Mouse (Mus musculus) T-helper 1 cell (primary cell): ENCODE results near the gene Ipcef1.

Experiments used
- in situ Hi-C: fragments of 300-600 bp; cut with MboI, MseI; formaldehyde crosslinking; loops from one replicate; pipeline ENCODE4 v1.15.1; 2025; ENCODE audit warnings: high pct_unique_total_duplicates

Ipcef1 gene

GRCm38 (mm10) chr10:6978733-6979132, 73.5 kb downstream of the Ipcef1 start:
- in situ Hi-C loops = no loop called here

- in situ Hi-C loops = no loop called here
Observed at GRCm38 (mm10) chr10:6977843-6978242, 74.4 kb downstream of the Ipcef1 start.

GRCm38 (mm10) chr10:6968334-6968733, 83.9 kb downstream of the Ipcef1 start:
- in situ Hi-C loops = loop anchor here (10.0 kb wide), 1 partner anchor 1536 kb away; no protein-coding TSS in a partner anchor

- in situ Hi-C loops = loop anchor here (10.0 kb wide), 1 partner anchor 1537 kb away; no protein-coding TSS in a partner anchor
Observed at GRCm38 (mm10) chr10:6967588-6968242, 84.6 kb downstream of the Ipcef1 start.

GRCm38 (mm10) chr10:6958791-6959190, 93.5 kb downstream of the Ipcef1 start:
- in situ Hi-C loops = no loop called here

DNA sequence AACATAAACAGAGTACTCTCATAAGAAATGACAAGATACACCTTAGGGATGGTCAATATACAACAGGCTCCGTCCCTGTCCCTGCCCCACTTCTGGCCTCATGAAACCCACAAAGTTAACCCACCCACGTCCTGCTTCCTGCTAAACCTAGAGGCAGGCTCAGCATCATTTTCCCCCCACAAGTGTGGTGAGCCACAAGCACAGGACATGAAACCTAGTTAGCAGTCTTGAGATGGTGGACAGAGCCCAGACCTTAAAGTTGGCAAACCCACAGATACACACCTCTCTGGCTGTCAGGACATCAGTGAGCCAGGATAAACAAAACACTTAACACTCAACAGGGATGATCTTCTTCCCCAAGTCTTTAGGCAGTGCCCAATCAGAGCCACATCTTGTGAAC, 95.9 kb downstream of the Ipcef1 start:
- in situ Hi-C loops = no loop called here

DNA sequence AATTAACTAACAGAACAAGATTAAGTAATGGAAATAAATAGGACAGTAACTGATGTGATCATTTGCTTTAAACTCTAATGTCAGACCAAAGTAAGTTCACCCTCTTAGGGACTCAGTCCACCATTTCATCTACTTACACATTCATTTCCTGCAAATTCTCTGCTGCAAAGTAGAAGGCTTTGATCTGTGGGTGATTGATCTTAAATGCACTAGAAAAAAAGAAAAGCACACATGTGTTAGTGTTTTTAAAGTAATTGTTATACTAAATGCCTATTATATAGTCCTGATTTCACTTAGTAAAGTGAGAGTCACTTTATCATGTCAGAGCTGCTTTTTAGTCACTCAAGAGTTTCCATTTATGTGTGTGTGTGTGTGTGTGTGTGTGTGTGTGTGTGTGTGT, 97.7 kb downstream of the Ipcef1 start:
- in situ Hi-C loops = no loop called here

GRCm38 (mm10) chr10:6953115-6953514, 99.2 kb downstream of the Ipcef1 start:
- in situ Hi-C loops = no loop called here

DNA sequence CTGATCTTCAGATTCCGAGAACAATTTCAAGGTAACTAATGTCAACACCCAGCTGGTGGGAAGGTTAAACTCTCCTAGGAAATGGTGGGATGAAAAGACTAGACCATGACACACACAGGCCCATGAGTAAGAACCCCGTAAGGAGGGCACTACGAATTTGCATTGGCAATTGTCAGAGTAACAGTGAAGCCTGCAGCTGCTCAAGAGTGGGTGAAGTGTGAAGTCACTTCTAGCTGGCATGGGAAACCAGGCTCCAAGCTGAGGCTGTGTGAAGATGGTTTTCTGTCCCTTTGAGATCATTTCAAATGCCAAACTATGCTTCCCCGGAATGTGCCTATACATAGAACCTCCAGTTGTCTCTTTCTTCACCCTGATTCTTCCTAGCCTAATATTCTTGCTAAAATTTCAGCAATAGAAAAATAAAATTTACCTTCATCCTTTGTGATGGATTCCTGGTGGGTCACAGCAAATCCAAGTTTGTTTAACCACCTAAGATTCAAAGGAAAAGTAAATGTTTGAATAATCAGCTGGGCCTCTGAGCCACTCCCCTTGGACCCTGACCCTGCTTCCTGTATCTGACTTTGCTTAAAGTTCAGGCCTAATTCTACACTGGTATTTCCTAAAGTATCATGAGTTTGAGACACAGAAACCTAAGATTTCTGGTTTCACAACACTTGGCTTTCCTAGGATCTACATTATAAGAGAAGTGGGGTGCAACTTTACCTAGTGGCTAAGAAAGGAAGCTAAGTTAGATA, 115.4 kb downstream of the Ipcef1 start:
- in situ Hi-C loops = no loop called here

GRCm38 (mm10) chr10:6934776-6935175, 117.5 kb downstream of the Ipcef1 start:
- in situ Hi-C loops = no loop called here

DNA sequence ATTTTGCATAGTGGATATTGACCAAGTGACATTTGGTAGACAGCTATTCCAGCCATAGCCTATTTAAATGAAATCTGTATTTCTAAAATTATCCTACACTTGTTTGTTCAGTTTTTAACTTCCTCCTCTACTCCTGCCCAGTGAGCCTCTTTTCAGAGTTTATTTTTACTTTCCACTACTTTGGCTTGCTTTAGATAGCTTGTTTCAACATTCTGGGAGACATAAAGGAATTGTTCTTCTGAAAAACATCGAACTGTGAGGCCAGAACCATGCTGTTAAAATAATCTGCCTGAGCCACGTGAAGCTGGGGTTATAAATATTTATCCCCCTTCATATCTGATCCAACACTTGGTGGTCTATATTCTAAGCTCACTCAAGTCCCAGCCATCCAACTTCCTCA, 121.4 kb downstream of the Ipcef1 start:
- in situ Hi-C loops = no loop called here

DNA sequence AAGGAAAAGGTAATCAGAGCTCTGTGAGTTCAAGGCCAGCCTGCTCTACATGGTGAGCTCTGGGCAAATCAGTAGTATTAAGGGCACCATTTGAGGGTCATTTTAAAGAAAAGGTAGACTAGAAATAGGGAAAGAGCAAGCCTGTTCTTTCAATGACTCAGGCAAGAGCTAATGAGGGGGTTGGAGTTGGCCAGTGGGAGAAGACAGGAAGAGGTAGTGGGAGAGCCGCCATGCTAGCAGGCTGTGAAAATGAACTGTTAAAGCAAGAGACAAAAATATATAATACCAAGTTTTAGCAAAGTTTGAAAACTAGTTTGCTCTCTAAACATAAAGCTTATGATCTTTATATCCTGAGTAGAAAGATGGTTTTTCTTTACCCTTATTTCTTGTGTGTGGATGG, 121.9 kb downstream of the Ipcef1 start:
- in situ Hi-C loops = no loop called here

DNA sequence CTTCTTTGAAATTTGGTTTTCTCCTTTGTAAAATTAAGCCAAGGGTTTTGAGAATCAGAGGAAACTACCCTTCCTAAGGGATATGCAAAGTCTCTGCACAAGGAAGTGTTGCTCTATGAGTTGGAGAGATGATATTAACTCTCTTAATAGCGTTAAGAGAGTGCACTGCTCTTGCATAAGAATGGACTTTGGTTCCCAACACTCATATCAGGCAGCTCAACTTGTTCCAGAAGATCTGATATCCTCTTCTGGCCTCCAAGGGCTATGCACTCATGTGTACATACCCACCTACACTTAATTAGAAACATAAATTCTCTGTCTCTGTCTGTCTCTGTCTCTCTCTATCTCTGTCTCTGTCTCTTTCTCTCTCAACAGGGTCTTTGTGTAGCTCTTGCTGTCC, 123.4 kb downstream of the Ipcef1 start:
- in situ Hi-C loops = loop anchor here (10.0 kb wide), 1 partner anchor 1116 kb away; no protein-coding TSS in a partner anchor

DNA sequence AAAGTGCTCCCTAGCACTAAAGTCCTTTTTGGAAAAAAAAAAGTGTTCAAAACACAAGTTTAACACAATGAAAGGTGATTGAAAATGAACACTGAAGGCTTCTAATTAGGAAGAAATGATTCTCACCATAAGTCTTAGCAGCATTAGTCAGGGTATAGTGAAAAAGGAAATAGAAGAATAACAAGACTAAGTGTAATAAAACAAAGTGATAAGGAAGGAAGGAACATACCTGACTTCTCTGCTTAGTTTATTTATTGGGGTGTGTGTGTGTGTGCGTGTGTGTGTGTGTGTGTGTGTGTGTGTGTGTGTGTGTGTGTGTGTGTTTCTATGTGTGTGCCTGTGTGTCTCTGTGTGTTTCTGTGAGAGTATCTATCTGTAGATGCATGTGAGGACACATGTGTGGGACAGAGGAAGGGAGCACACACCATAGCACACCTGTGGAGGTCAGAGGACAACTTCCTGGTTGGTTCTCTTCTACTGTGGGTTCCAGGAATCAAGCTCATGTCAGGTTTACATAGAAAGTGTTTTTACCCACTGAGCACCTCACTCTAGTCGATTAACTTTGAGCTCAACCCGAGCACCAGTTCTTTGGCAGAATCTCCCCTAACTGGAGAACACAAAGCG, 124.6 kb downstream of the Ipcef1 start:
- in situ Hi-C loops = loop anchor here (10.0 kb wide), 1 partner anchor 1117 kb away; no protein-coding TSS in a partner anchor

GRCm38 (mm10) chr10:6926724-6927123, 125.6 kb downstream of the Ipcef1 start:
- in situ Hi-C loops = loop anchor here (10.0 kb wide), 1 partner anchor 1118 kb away; no protein-coding TSS in a partner anchor

GRCm38 (mm10) chr10:6916545-6917257, 135.6 kb downstream of the Ipcef1 start:
- in situ Hi-C loops = no loop called here

DNA sequence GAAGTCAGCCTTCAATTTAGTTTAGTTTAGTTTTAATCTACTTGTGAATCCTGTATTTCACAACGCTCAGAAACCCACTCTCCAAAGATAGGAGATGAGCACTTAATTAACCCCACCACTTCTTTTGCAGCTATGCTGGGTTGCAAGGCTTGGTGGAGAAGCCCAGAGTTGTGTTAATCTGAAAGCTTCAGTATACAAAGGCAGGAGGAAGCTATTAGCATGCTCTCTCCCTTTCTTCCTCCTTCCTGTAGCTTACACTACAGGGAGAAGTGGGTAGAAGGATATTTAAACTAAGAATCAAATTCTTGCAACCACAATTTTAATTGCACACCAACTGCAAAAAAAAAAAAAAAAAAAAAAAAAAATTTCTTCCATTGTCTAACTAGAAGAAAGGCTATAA, 136.3 kb downstream of the Ipcef1 start:
- in situ Hi-C loops = no loop called here

GRCm38 (mm10) chr10:6909763-6910162, 142.5 kb downstream of the Ipcef1 start:
- in situ Hi-C loops = no loop called here

GRCm38 (mm10) chr10:6901819-6902393, 150.4 kb downstream of the Ipcef1 start:
- in situ Hi-C loops = no loop called here

- in situ Hi-C loops = no loop called here
Observed at GRCm38 (mm10) chr10:6900126-6900525, 152.2 kb downstream of the Ipcef1 start.

- in situ Hi-C loops = no loop called here
Observed at GRCm38 (mm10) chr10:6896659-6897303, 155.5 kb downstream of the Ipcef1 start.
